ENCODE assay signal across 8 mouse cellular contexts in genomic region chr19:5001666-5002406, GRCm38 (mm10). TPM values are rescaled to one million over a fixed set of nuclear protein-coding genes. Genes with fewer than 3 reads are reported as not detected.
DNase-seq lines count a peak whose midpoint lies in the region; ATAC-seq lines count a peak whose summit lies in the region.

No protein-coding gene starts in this region.

- H3K36me3 ChIP-seq in hindbrain, embryonic 13.5 days = no peaks in the 10 kb centered on the region

- peak overlapping the region; percentile 67 for H3K4me2 ChIP-seq in hindbrain, embryonic 13.5 days

- H3K4me3 ChIP-seq in hindbrain, embryonic 13.5 days = peak overlapping the region; percentile 43

- peaks cover 3% of the 10 kb centered on the region; the same call in 1 of the 2 replicates for H3K9me3 ChIP-seq in hindbrain, embryonic 13.5 days

- DNase-seq in Muller cell, postnatal 12 days (ENCODE audit: inconsistent ontology term) = peak; percentile 97
- peak; percentile 90 for DNase-seq in cerebellum, adult 9-11 months
- peak; percentile 92 to 97 for DNase-seq in frontal cortex, postnatal 10 days (ENCODE audit: low spot score in 2 of 2)
- peak; percentile 77 to 81 for DNase-seq in layer of hippocampus, postnatal 25 days (ENCODE audit: extremely low spot score in 1 of 2, low spot score in 1 of 2)
- DNase-seq in lung, postnatal 25 days (ENCODE audit: low spot score) = peak; percentile 64
- peak; percentile 91 for DNase-seq in retina, embryonic 14.5 days (ENCODE audit: low spot score)
- peak; percentile 82 for DNase-seq in thymus, postnatal 25 days

- ATAC-seq in hindbrain, embryonic 13.5 days (ENCODE audit: low FRiP score) = peak; percentile 97

- H3K27ac ChIP-seq in hindbrain, embryonic 13.5 days = peak overlapping the region; percentile 97

- peak overlapping the region; percentile 74 for H3K9ac ChIP-seq in hindbrain, embryonic 13.5 days

- under 1% methylated on average over 39 of the region's 39 CpGs for WGBS in hindbrain, embryonic 13.5 days

- H3K27me3 ChIP-seq in hindbrain, embryonic 13.5 days = peaks cover 22% of the 10 kb centered on the region

- peaks cover 48% of the 10 kb centered on the region for H3K4me1 ChIP-seq in hindbrain, embryonic 13.5 days (replicated peaks)

RNA-seq across cellular contexts. Expression of gene Npas4, which starts 11.7 kb away (rescaled TPM):
- 0.34 and 0.39 TPM in 2 replicates for polyA plus RNA-seq in hindbrain, embryonic 13.5 days (2015; fragmentation: Nextera tagmentation; extraction: Ambion mirVana)
- 1 to 10 TPM; 5.7 to 6.6 TPM for total RNA-seq in layer of hippocampus, postnatal 25 days (2021)

RNA-seq across cellular contexts. Expression of gene Slc29a2, which starts 21.8 kb away (rescaled TPM):
- 10.4 and 11.3 TPM in 2 replicates for polyA plus RNA-seq in hindbrain, embryonic 13.5 days (2015; fragmentation: Nextera tagmentation; extraction: Ambion mirVana)
- 10 to 100 TPM; 14.2 to 17.6 TPM for total RNA-seq in layer of hippocampus, postnatal 25 days (2021)

RNA-seq across cellular contexts. Expression of gene B4gat1, which starts 36.8 kb away (rescaled TPM):
- polyA plus RNA-seq in hindbrain, embryonic 13.5 days (2015; fragmentation: Nextera tagmentation; extraction: Ambion mirVana) = 61.2 and 66.0 TPM in 2 replicates
- total RNA-seq in layer of hippocampus, postnatal 25 days (2021) = 100 to 1,000 TPM; 131 to 132 TPM

RNA-seq across cellular contexts. Expression of gene AC124502.3, which starts 36.9 kb away (rescaled TPM):
- 3.9 and 5.9 TPM in 2 replicates for polyA plus RNA-seq in hindbrain, embryonic 13.5 days (2015; fragmentation: Nextera tagmentation; extraction: Ambion mirVana)
- total RNA-seq in layer of hippocampus, postnatal 25 days (2021) = 1 to 10 TPM; 5.0 to 5.3 TPM

RNA-seq across cellular contexts. Expression of gene Brms1, which starts 39.3 kb away (rescaled TPM):
- polyA plus RNA-seq in hindbrain, embryonic 13.5 days (2015; fragmentation: Nextera tagmentation; extraction: Ambion mirVana) = 46.0 and 48.2 TPM in 2 replicates
- total RNA-seq in layer of hippocampus, postnatal 25 days (2021) = 10 to 100 TPM; 19.2 to 21.4 TPM

Comparison
In these comparisons a context has a peak if more than half of its experiments do, and no peak if none do; other contexts are left out.
1. Peak in every context shown above with its lines: DNase-seq, ATAC-seq, H3K4me3 ChIP-seq and H3K27ac ChIP-seq.